Mouse (Mus musculus) neutrophil, adult 5-6 weeks (primary cell): ENCODE results near the gene Tmem220. TPM values are rescaled to one million over a fixed set of nuclear protein-coding genes. Genes with fewer than 3 reads are reported as not detected.
A peak's percentile ranks its signal among the peaks of the same experiment; 100 is the strongest.
"Not testable (repeated sequence)": the region's sequence is repeated elsewhere in the genome, so short reads cannot be mapped to it uniquely, and the experiment has no call there.

Experiments
- ATAC-seq: fragments of 151-379, 151-347 bp; 2 replicates; pipeline ENCODE4 v1.8.0; 2017; ENCODE audit warnings: mild to moderate bottlenecking, moderate TSS enrichment; ENCODE audit not compliant: insufficient number of reproducible peaks, poor library complexity, low FRiP score, severe bottlenecking; ENCODE audit errors: extremely low read depth
- total RNA-seq: library from RNA; stranded (forward); fragments of 200-1000 nt; gene quantifications from 2 replicates; pipeline ENCODE4 v1.2.3, GENCODE M21; 2017

Gene Tmem220
- total RNA-seq, 1 experiment from 2014 or later: 2.8 TPM

GRCm38 (mm10) chr11:67011635-67012034 lies 13.3 kb upstream of the Tmem220 start:
- ATAC-seq: no peak

GRCm38 (mm10) chr11:67017801-67018591 lies 7.0 kb upstream of the Tmem220 start:
- ATAC-seq: no peak

GRCm38 (mm10) chr11:67019711-67020475 lies 5.1 kb upstream of the Tmem220 start:
- ATAC-seq: no peak

- 0 out of 2 replicates have a peak, but pooled peaks have one; percentile 37 for ATAC-seq
Observed at GRCm38 (mm10) chr11:67020948-67021347, 4.0 kb upstream of the Tmem220 start.

- no peak for ATAC-seq
Observed at GRCm38 (mm10) chr11:67022354-67023115, 2.4 kb upstream of the Tmem220 start.

- ATAC-seq: not testable (repeated sequence)
Observed at GRCm38 (mm10) chr11:67023191-67023590, 1.8 kb upstream of the Tmem220 start.

GRCm38 (mm10) chr11:67023802-67024340 lies 1.1 kb upstream of the Tmem220 start:
- ATAC-seq: no peak

- ATAC-seq: peak; percentile 84
Observed at GRCm38 (mm10) chr11:67030904-67031602, 6.1 kb downstream of the Tmem220 start.

- ATAC-seq: no peak
Observed at GRCm38 (mm10) chr11:67031603-67031915, 6.6 kb downstream of the Tmem220 start.

- ATAC-seq: no peak
Observed at GRCm38 (mm10) chr11:67034775-67035485, 10.0 kb downstream of the Tmem220 start.

GRCm38 (mm10) chr11:67036229-67036628 lies 11.3 kb downstream of the Tmem220 start:
- ATAC-seq: no peak

GRCm38 (mm10) chr11:67036892-67037291 lies 11.9 kb downstream of the Tmem220 start:
- no peak for ATAC-seq

GRCm38 (mm10) chr11:67039799-67040198 lies 14.8 kb downstream of the Tmem220 start:
- ATAC-seq: no peak

GRCm38 (mm10) chr11:67040483-67040882 lies 15.5 kb downstream of the Tmem220 start:
- no peak for ATAC-seq

GRCm38 (mm10) chr11:67043007-67043406 lies 18.1 kb downstream of the Tmem220 start:
- ATAC-seq: no peak

GRCm38 (mm10) chr11:67044959-67045358 lies 20.0 kb downstream of the Tmem220 start:
- no peak for ATAC-seq

GRCm38 (mm10) chr11:67047199-67047598 lies 22.2 kb downstream of the Tmem220 start:
- peak; percentile 41; the same call in 1 of the 2 replicates for ATAC-seq

GRCm38 (mm10) chr11:67048496-67048895 lies 23.5 kb downstream of the Tmem220 start:
- ATAC-seq: no peak
